Mouse (Mus musculus) fat pad, adult 2 months (tissue): ENCODE data around the gene Prtn3.

ENCODE experiments used
- DNase-seq: peaks from one replicate; pipeline ENCODE4 v3.0.0-alpha.2; 2011; ENCODE audit warnings: low read depth, low spot score; ENCODE audit errors: extremely low read depth

The Prtn3 gene

DNA sequence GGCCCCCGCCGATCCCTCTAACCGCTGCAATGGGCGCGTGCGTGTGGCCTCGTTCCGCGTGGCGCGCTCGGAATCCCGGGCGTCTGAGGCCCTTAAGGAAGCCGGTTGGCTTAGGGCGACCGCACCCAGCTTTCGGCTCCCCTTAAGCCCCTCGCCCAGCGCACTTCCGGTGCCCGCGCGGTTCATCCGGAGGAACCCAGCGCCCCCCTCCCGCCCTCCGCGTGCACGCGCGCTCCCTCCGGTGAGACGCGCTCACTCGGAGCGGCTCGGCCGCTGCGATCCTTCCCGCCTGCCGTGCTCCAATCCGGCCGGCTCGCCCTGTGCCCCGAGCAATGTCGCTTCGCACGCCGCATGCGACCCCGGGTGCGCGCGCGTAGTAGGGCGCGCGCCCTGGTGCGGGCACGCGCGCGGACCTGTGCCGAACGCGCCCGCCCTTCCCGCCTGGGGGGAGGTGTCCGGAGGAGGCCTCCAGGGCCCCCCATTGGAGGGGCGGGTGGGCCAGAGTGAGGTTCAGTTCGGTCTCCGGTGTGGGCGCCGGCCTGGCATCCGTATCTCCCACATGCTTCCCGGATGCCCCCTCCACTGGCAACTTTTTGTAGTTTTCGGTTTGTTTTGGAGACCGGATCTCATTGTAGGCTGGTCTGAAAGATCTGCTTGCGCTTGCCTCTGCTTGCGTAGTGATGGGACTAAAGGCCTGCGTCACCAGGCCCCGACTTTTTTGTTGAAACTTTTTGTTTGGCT, 19.3 kb upstream of the Prtn3 start:
- no peak for DNase-seq

DNA sequence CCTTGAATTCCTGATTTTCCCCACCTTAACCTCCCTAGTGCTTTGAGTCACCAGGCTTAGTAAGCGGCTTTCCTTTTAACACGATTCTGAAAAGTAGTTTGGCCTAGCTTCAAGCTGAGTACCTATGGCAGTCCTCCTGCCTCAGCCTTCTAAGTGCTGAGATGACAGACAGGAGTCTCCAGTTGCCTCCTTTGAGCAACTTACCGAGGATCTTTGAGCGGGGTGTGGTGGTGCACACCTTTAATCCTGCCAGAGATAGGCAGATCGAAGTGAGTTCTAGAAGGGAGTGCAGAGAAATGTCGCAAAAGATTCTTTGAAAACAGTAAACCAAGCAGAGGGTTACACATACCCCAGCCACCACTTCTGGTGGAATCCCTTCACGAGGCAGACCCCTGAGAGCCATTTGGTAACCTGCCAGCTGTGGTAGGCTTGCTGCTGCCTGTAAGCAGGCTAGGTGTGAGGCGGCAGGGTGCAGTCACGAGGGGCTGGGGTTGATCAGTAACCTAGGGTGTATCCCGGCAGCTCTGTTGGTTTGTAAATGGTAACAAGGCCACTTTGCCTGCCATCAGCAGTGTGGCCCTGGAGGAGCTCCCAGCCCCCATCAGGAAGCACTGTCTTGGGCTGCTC, 18.6 kb upstream of the Prtn3 start:
- no peak for DNase-seq

DNA sequence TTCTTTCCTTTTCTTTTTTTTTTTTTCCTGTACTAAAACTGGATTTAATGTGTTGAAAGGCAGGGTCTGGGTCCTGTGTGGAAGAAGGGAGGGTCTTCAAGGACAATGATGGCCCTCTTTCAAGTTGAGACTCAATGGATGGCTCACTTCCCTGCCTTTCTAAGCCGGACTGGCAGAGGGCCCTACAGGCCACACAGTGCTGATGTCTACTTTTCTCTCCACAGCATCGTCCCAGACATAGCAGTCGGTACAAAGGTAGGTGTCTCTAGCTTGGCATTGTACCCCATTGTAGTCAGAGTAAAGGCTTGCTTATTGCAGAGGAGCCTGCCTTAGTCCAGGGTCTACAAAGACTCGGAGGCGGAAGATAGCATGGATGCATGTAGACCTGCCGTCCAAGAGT, 18.0 kb upstream of the Prtn3 start:
- DNase-seq: no peak

DNA sequence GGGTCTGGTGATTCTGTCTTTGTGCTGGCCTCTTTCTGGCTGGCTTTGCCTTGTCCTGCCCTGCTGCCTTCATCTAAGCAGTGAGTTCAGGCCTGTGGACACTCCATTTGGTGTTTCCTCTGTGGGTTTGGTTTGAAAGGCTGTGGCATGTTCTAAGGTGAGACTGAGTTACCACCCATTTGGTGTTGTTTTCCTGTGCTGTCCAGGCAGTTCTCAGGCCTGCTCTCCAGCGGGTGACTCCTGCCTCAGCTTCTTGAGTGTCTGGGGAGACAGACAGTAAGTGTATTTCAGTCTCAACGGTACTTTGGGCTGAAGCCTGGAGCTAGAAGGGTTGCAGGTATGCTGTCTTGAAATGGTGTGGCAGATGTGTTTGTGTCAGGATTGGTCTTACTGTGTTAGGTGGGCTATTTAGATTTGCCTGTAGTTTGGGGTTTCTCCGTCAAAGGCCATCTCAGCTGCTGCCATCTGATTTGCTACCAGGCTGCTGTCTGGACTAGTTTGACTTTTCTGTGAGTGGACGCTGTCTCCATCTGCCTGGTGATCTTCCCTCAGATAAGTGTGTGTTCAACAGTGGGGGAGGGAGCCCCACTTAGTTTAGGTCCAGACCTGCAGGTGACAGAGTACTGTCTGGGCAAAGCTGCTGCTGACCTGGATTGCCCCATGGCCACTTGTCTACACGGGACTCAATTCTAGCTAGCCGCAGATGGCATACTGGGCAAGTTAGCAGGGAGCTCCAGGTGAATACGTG, 17.4 kb upstream of the Prtn3 start:
- no peak for DNase-seq

DNA sequence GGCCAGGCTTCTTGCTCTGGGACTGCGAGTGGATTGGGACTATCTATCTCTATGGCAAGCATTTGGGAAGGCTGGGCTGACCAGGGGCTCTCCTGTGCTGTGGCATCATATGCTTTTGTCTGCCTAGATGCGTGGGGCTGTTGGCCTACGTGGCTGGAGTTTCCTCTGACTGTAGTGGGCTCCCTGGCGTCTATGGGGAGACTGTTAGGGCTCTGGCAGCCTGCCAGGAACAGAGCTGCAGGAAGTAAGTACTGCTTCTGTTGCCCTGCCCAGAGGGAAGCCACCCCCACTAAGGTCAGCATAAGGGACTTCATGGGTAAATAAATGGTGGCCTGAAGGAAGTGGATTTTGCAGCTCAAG, 16.8 kb upstream of the Prtn3 start:
- no peak for DNase-seq

DNA sequence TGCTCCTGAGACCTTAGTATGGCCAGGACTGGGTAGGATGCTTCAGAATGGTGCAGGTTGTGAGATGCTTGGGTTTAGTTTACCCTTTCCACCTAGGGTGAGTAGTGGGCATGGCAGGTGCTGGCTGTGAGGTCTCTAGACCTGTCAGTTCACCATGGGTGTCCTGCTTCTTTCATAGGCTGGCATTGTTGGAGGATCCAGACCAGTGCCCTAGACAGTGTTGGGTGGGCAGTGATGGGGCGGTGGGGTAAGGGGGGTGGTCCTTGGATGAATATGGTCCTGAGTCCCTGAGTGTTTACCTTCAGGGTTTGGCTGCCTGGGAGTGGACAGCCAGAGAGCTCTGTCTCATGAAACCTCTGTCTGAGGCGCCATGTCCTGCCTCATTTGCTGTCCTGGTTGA, 16.4 kb upstream of the Prtn3 start:
- DNase-seq: no peak

DNA sequence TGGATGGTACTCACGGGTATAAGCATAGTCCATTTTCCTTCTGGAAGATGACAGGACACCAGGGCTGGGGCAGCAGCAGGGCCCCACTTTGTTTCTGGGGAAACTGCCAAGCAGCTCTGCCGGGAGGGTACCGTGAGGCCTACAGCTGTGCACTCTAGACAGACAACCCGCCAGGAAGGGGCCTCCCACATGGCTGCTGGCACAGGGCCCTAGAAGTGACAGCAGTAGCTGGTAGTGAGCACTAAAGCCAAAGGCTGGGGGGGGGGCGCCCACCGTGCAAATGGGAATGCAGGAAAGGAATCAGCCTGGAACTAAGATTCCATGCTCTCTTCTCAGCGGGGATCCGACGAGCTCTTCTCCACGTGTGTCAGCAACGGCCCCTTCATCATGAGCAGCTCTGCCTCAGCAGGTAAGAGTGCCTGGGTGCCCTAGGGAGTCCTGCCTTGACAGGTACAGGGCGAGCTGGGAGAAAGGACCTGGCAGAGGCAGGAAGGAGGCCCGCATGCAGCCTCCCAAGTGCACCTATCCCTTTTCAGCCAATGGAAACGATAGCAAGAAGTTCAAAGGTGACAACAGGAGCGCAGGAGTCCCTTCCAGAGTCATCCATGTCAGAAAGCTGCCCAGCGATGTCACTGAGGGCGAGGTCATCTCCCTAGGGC, 15.7 kb upstream of the Prtn3 start:
- no peak for DNase-seq

DNA sequence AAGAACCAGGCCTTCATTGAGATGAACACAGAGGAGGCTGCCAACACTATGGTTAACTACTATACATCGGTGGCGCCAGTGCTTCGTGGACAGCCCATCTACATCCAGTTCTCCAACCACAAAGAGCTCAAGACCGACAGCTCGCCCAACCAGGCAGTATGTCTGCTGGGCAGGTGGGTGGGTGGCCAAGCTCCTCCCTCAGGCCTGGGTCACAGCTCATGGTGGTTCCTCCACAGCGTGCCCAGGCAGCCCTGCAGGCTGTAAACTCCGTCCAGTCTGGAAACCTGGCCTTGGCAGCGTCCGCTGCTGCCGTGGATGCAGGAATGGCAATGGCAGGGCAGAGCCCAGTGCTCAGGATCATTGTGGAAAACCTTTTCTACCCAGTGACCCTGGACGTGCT, 15.2 kb upstream of the Prtn3 start:
- DNase-seq: no peak

DNA sequence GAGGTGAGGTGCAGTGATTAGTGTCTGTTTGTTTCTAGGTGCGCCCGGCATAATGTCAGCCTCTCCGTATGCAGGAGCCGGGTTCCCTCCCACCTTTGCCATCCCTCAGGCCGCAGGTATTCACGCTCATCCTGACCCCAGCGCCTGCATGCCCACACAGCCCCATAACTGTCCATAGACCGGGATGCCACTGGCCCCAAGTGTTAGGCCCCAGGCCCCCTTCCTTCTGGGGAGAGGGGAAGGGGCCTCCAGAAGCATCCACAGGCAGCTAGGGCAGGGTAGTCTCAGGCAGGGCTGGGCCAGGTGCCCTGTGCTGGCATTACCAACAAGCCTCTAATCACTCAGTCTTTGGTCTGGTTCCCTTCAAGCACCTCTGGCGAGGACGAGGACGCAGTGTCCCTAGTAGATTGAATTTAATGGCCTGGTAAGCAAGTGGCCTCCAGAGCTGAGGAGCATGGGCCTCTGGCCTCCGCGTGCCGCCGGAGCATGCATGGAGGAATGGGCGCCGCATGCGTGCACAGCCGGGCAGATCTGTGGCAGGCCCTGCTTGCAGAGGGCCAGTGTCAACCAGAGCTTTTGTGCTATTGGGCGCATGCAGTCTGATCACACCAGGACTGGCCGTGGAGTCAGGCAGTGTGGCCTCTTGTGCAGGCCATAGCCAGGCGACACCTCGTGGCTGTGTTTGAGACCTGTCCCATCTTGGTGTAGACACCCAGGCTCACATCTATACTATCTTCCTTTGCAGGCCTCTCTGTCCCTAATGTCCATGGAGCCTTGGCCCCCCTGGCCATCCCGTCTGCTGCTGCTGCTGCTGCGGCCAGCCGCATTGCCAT, 14.0 kb upstream of the Prtn3 start:
- DNase-seq: no peak

DNA sequence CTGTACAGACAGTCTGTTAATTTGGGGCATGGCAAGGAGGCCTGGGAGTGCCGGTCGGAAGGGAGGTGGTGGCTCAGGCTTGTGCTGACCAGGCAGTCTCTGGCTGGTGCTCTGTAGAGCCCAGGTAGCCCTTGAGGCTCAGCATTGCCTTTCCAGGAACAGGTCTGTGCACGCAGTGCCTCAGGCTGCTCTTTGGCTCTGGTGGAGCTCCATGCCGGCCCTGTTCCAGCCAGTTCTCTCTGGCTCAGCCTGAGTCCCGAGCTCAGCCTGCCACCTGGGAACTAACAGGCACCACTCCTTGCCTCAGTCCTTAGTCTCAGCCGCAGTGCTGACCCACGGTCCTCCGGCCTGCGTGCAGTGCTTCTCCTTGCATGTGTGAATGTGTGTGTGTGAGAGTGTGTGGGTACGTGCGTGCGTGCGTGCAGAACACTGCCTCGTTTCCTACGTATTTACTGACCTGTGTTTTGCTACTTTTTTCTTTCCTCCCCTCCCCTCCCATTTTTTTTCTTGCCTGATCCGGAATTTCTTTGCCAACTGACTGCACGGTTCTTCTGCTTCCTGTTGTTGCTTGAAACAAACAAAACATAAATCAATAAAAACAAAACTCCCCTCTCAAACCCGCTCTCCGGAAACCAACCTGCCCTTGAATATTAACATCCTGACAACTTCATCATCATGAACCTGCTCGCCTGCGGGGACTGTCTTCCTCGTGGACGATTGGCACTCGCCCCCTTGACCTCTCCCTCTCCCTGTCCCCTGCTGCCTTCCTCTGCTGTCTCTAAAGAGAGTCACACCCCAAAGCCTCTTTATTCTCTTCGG, 12.8 kb upstream of the Prtn3 start:
- peak; percentile 81 for DNase-seq

DNA sequence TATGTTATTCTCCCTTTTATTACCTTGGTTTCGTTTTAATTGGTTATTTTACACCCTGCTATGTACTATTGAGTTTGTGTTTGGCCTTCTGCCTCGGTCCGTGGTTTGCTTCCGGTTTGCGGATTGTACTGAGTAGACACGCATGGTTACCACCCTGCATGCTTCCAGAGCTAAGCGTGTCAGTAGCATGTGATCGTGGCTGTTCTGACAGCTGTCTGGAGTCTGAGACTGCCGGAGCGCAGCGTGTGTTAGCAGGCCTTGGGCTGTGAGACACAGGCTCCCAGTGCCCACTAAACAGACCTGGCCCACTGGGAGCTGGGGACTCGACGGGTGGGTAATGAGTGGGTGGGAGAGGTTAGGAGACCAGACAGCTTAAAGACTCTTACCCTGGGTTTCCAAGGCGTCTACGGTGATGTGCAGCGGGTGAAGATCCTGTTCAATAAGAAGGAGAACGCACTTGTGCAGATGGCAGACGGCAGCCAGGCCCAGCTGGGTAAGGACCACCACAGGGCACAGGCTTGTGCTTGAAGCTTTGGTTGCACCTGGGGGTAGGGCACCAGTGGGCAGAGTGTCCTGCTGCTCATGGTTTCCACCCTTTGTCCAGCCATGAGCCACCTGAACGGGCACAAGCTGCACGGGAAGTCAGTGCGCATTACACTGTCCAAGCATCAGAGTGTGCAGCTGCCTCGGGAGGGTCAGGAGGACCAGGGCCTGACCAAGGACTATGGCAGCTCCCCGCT, 12.1 kb upstream of the Prtn3 start:
- no peak for DNase-seq

DNA sequence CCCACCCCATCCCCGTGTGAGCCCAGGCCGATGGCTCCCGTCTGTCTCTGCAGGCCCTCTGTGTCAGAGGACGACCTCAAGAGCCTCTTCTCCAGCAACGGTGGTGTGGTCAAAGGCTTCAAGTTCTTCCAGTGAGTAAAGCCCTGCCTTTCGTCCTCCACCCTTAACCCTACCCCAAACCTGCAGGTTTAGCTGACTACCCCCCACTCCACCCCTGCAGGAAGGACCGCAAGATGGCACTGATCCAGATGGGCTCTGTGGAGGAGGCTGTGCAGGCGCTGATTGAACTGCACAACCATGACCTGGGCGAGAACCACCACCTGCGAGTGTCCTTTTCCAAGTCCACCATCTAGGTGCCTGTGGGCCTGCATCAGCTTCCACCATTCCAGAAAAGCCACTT, 11.4 kb upstream of the Prtn3 start:
- DNase-seq: no peak

DNA sequence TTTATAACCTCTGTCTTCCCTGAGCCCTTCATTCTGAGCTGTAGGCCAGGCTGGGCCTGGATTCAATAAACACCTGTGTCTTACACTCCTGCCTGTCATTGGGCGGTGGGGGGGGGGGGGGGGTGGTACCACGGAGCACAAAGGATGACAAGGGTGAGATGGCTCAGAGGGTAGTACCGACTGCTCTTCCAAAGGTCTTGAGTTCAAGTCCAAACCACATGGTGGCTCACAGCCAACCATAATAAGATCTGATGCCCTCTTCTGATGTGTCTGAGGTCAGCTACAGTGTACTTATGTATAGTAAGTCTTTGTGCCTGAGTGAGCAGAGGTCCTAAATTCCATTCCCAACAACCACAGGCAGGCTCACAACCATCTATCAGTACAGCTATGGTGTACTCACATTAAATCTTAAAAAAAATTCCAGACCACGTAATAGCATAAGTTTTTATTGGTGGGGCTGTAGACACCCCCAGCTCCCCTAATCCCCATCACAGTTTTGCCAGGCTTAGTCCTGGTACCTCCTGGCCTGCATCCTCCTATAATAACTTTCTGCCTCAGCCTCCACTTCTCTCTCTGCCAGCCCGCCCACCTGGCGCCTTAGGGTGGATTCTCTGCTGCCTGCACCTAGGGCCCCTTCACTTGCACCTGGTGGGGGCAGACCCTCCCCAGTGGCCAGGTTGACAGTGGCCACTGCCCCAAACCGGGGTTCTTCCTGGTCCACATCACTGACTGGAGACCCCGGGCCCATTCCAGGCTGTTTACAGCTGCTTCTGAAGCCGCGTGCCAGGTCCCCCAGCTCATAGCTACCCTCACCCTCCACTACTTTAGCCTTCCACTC, 9.7 kb upstream of the Prtn3 start:
- DNase-seq: no peak

DNA sequence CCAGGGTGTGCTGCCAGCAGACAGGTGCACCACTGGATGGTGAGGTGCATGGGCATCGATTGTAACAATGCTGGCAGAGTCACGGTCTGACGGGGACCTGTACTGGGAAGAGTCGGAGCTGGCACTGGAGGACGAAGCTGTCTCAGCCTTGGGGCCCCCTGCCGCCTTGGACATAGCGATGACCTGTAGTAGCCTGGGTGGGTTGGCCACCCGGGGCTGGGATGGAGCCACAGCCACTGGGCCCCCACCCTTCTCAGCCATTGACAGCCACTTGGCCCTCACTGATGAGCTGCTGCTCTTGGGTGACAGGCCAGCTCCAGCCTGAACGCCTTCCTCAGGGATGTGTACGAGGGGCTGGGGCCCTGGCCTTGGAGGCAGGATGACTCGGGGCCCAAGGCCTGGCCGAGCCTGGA, 9.1 kb upstream of the Prtn3 start:
- DNase-seq: no peak

DNA sequence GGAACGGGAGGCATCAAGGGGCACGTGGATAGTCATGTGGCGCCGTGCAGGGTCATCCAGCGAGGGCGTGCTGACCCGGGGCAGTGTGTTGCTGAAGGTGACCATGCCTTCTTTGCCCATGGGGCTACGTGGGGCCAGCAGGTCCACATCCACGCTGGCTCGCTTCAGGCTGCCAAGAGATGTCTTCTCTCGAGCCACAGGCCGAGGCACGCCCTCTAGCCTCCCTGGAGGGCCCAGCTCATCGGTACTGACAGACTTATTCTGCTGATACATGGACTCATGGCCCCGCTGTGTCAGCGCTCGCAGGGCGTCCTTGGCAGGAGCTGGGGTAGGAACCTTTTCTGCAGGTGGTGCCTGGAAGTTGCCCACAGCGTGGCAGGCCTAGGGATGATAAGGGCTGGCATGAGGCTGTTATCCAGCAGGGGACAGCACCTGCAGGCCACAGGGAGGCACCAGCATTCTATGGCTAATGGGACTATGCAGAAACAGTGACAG, 8.4 kb upstream of the Prtn3 start:
- no peak for DNase-seq

DNA sequence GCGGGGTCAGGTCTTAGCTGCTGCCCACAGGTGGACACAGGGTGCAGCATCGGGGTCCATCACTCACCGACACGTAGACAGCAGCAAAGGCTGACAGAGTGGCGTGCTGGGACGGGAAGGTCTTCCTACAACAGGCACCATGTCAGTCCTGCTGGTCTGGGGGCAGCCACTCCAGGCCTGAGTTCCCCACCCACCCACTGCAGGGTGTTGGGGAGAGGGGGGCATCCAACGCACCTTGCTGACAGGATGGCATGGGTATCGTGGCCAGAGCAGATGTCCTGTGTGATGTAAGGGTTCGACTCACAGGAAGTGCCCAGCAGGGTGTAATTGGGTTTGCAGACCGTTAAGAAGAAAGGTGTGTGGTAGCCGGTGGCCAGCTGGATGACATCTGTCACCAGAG, 7.7 kb upstream of the Prtn3 start:
- no peak for DNase-seq

DNA sequence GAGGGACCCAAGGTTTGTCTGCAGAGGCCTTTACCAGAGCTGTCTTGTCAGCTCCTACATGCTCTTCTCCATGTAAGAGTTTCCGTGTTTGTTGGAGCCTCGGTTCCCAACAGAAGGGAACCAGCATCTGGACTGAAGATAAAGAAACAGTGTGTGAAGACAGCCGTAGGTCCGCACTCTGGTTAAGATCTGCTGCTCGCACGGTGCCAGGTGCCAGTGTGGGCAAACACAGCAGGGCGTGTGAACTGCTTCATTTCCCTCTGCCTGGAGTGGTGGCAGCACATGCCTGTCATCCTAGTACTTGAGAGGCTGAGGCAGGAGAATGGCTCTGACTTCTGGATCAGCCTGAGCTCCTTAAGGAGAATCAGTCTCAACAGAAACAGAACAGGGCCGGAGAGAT, 2.4 kb upstream of the Prtn3 start:
- DNase-seq: no peak

DNA sequence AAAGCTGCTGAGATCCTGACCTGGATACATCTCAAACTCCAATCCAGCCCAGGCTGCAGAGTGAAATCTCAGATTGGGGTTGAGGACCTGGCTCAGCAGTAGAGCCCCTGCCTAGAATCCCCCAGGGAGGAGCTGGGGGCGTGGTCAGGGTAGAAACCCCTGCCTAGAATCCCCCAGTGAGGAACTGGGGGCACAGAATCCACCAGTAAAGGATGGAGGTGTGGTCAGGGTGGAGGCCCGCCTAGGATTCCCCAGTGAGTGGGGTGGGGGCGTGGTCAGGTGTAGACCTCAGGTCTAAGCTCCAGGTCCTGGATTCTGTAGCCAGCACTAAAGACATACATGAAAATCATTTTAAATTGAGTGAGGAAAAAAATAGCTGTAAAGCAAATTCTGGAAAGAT, 1.4 kb upstream of the Prtn3 start:
- no peak for DNase-seq
